In genomic region chr1:180008057-180008456, GRCm38 (mm10) we compare ENCODE assay signal across 12 mouse cellular contexts. TPM values are rescaled to one million over a fixed set of nuclear protein-coding genes. Genes with fewer than 3 reads are reported as not detected.
DNase-seq lines count a peak whose midpoint lies in the region; TF ChIP-seq lines count a peak whose summit lies in the region.
"Had no signal": no experiment of that assay in that cellular context is flagged by ENCODE, and none has a peak within 500 bp of the region (broad histone marks: within the 10 kb centered on the region; RNA-seq: fewer than 3 reads in every experiment).

No protein-coding gene starts in this region.

- TF ChIP-seq CTCF in heart, adult 2 months (IDR thresholded peaks at IDR 0.05), result peak; percentile 52
- peak; percentile 34 for TF ChIP-seq CTCF in left cerebral cortex, adult 2 months (IDR thresholded peaks at IDR 0.05)
- TF ChIP-seq CTCF in E14TG2a.4 (conservative IDR thresholded peaks at IDR 0.05; ENCODE audit: low read length), result 0 out of 2 replicates have a peak, but pooled peaks have one; percentile 7

- no peak for TF ChIP-seq EP300 in heart, adult 2 months (IDR thresholded peaks at IDR 0.05; ENCODE audit: insufficient read depth, low read depth, low read length)

- no peaks in the 10 kb centered on the region for H3K36me3 ChIP-seq in heart, adult 2 months (ENCODE audit: control insufficient read depth, insufficient read depth, low read length)
- H3K36me3 ChIP-seq in E14TG2a.4 (ENCODE audit: insufficient read depth, low read length), result no peaks in the 10 kb centered on the region
- H3K36me3 ChIP-seq: hindbrain, embryonic 13.5 days; neural tube, embryonic 12.5 days had no signal

- intact Hi-C loops in heart, adult 2 months (cut with DNase I), result loop anchor here (10.0 kb wide), 1 partner anchor 207 kb away; no protein-coding TSS in a partner anchor
- intact Hi-C loops in heart, postnatal 10 days (cut with DNase I), result no loop called here
- intact Hi-C loops in left cerebral cortex, adult 2 months (cut with DNase I), result no loop called here

- TF ChIP-seq POLR2A in heart, adult 2 months (IDR thresholded peaks at IDR 0.05; ENCODE audit: insufficient read depth, low read depth, low read length), result no peak

- H3K4me3 ChIP-seq in heart, adult 2 months, result no peak overlapping the region
- H3K4me3 ChIP-seq in left cerebral cortex, adult 2 months, result no peak overlapping the region
- no peak overlapping the region for H3K4me3 ChIP-seq in E14TG2a.4 (replicated peaks; ENCODE audit: low read length)
- H3K4me3 ChIP-seq: forebrain, embryonic 13.5 days; hindbrain, embryonic 13.5 days; neural tube, embryonic 12.5 days had no signal

- H3K9me3 ChIP-seq in E14TG2a.4 (ENCODE audit: low read length), result 0 out of 2 replicates have a peak, but pooled peaks cover 5% of the 10 kb centered on the region
- H3K9me3 ChIP-seq: hindbrain, embryonic 13.5 days; neural tube, embryonic 12.5 days had no signal

- H3K27ac ChIP-seq in heart, adult 2 months, result no peak overlapping the region
- no peak overlapping the region for H3K27ac ChIP-seq in left cerebral cortex, adult 2 months
- H3K27ac ChIP-seq: forebrain, embryonic 13.5 days; hindbrain, embryonic 13.5 days; neural tube, embryonic 12.5 days had no signal

- no peaks in the 10 kb centered on the region for H3K27me3 ChIP-seq in heart, adult 2 months (ENCODE audit: control insufficient read depth, insufficient read depth, low read length)
- H3K27me3 ChIP-seq in E14TG2a.4 (ENCODE audit: insufficient read depth, low read length), result no peaks in the 10 kb centered on the region
- H3K27me3 ChIP-seq: forebrain, embryonic 13.5 days; hindbrain, embryonic 13.5 days; neural tube, embryonic 12.5 days had no signal

- no peak overlapping the region for H3K9ac ChIP-seq in heart, adult 2 months (ENCODE audit: low read depth, low read length)
- H3K9ac ChIP-seq: forebrain, embryonic 13.5 days; hindbrain, embryonic 13.5 days; neural tube, embryonic 12.5 days had no signal

- peaks cover 9% of the 10 kb centered on the region for H3K79me2 ChIP-seq in heart, adult 2 months (replicated peaks; ENCODE audit: control insufficient read depth, insufficient read depth, low read length)

- no peak for DNase-seq in heart, adult 2 months
- DNase-seq in heart, postnatal 10 days, result no peak
- no peak for DNase-seq in left cerebral cortex, adult 2 months (ENCODE audit: extremely low spot score in 1 of 2, low spot score in 2 of 2)
- no peak for DNase-seq in left cerebral cortex, adult 9 months (ENCODE audit: low spot score in 2 of 2)
- DNase-seq in kidney, postnatal 25 days, result peak; percentile 20 to 33
- DNase-seq in urinary bladder, postnatal 4 days (ENCODE audit: low spot score in 2 of 2), result no peak
- DNase-seq: cerebellum, adult 18-20 months; thymus, postnatal 36 days had no signal

- no peaks in the 10 kb centered on the region; the same call in 1 of the 2 replicates for H3K4me1 ChIP-seq in heart, adult 2 months (ENCODE audit: control insufficient read depth, insufficient read depth, low read length)
- no peaks in the 10 kb centered on the region for H3K4me1 ChIP-seq in E14TG2a.4 (replicated peaks; ENCODE audit: low read depth, low read length)
- H3K4me1 ChIP-seq: forebrain, embryonic 13.5 days; hindbrain, embryonic 13.5 days; neural tube, embryonic 12.5 days had no signal

RNA-seq across cellular contexts. Expression of gene Cdc42bpa, which starts 47.8 kb away (rescaled TPM):
- 10 to 100 TPM; 40.8 to 41.5 TPM for total RNA-seq in heart, adult 2 months (2021)
- polyA plus RNA-seq in heart, adult 2 months (2012; rRNA removed), result 11.1 and 18.3 TPM in 2 replicates
- total RNA-seq in heart, postnatal 10 days (2021), result 10 to 100 TPM; 56.6 to 57.7 TPM
- total RNA-seq in left cerebral cortex, adult 2 months (2021), result 100 to 1,000 TPM; 261 TPM

Comparison
In these comparisons a context has a peak if more than half of its experiments do, and no peak if none do; other contexts are left out.
1. DNase-seq: peak in kidney, postnatal 25 days (2 of 2); none in heart, adult 2 months (0 of 2), heart, postnatal 10 days (0 of 2), left cerebral cortex, adult 2 months (0 of 2), left cerebral cortex, adult 9 months (0 of 2) and urinary bladder, postnatal 4 days (0 of 2).
2. RNA of gene Cdc42bpa, which starts 47.8 kb away (total RNA-seq): 261 TPM in left cerebral cortex, adult 2 months; 56.6 to 57.7 TPM in heart, postnatal 10 days and 40.8 to 41.5 TPM in heart, adult 2 months; every median in the first group is over 4 times any median in the second.
3. Peak in every context shown above with its lines, with median percentiles within 50 percentile points of each other: CTCF ChIP-seq.